Mouse (Mus musculus) CH12F3 (cell line): ENCODE measurements around the gene Tbc1d8.

ENCODE experiments used
- in situ Hi-C: fragments of 300-500 bp; cut with MboI; formaldehyde crosslinking; loops from 2 replicates; pipeline ENCODE4 v1.14.3; 2020; ENCODE audit warnings: low sequenced_read_pairs

Tbc1d8 gene

GRCm38 (mm10) chr1:39399228-39399627 is 79.3 kb downstream of the Tbc1d8 start:
- in situ Hi-C loops, result loop anchor here (10.0 kb wide), 1 partner anchor 106 kb away; no protein-coding TSS in a partner anchor

- in situ Hi-C loops, result loop anchor here (10.0 kb wide), 1 partner anchor 107 kb away; no protein-coding TSS in a partner anchor
Observed at GRCm38 (mm10) chr1:39398284-39398683, 80.3 kb downstream of the Tbc1d8 start.

- in situ Hi-C loops, result loop anchor here (10.0 kb wide), 1 partner anchor 108 kb away; no protein-coding TSS in a partner anchor
Observed at GRCm38 (mm10) chr1:39396347-39396746, 82.2 kb downstream of the Tbc1d8 start.

GRCm38 (mm10) chr1:39394650-39395049 is 83.9 kb downstream of the Tbc1d8 start:
- in situ Hi-C loops, result loop anchor here (10.0 kb wide), 1 partner anchor 110 kb away; no protein-coding TSS in a partner anchor

- in situ Hi-C loops, result loop anchor here (10.0 kb wide), 1 partner anchor 111 kb away; no protein-coding TSS in a partner anchor
Observed at GRCm38 (mm10) chr1:39394096-39394495, 84.5 kb downstream of the Tbc1d8 start.

- in situ Hi-C loops, result loop anchor here (10.0 kb wide), 1 partner anchor 111 kb away; no protein-coding TSS in a partner anchor
Observed at GRCm38 (mm10) chr1:39393217-39393867, 85.2 kb downstream of the Tbc1d8 start.

- in situ Hi-C loops, result loop anchor here (10.0 kb wide), 1 partner anchor 113 kb away; no protein-coding TSS in a partner anchor
Observed at GRCm38 (mm10) chr1:39392189-39392588, 86.4 kb downstream of the Tbc1d8 start.

GRCm38 (mm10) chr1:39391652-39392051 is 86.9 kb downstream of the Tbc1d8 start:
- in situ Hi-C loops, result loop anchor here (10.0 kb wide), 1 partner anchor 113 kb away; no protein-coding TSS in a partner anchor

- in situ Hi-C loops, result no loop called here
Observed at GRCm38 (mm10) chr1:39389338-39389737, 89.2 kb downstream of the Tbc1d8 start.

GRCm38 (mm10) chr1:39388163-39388562 is 90.4 kb downstream of the Tbc1d8 start:
- in situ Hi-C loops, result no loop called here

- in situ Hi-C loops, result no loop called here
Observed at GRCm38 (mm10) chr1:39387497-39387896, 91.1 kb downstream of the Tbc1d8 start.

- in situ Hi-C loops, result no loop called here
Observed at GRCm38 (mm10) chr1:39386456-39386855, 92.1 kb downstream of the Tbc1d8 start.

GRCm38 (mm10) chr1:39384914-39385313 is 93.6 kb downstream of the Tbc1d8 start:
- in situ Hi-C loops, result no loop called here

GRCm38 (mm10) chr1:39381017-39381416 is 97.5 kb downstream of the Tbc1d8 start:
- in situ Hi-C loops, result no loop called here

- in situ Hi-C loops, result no loop called here
Observed at GRCm38 (mm10) chr1:39379021-39379420, 99.5 kb downstream of the Tbc1d8 start.

- in situ Hi-C loops, result no loop called here
Observed at GRCm38 (mm10) chr1:39378540-39378939, 100.0 kb downstream of the Tbc1d8 start.

GRCm38 (mm10) chr1:39376726-39377240 is 101.8 kb downstream of the Tbc1d8 start:
- in situ Hi-C loops, result no loop called here

GRCm38 (mm10) chr1:39376121-39376520 is 102.4 kb downstream of the Tbc1d8 start:
- in situ Hi-C loops, result no loop called here

GRCm38 (mm10) chr1:39374231-39374809 is 104.2 kb downstream of the Tbc1d8 start:
- in situ Hi-C loops, result no loop called here

- in situ Hi-C loops, result no loop called here
Observed at GRCm38 (mm10) chr1:39373378-39373777, 105.2 kb downstream of the Tbc1d8 start.

- in situ Hi-C loops, result no loop called here
Observed at GRCm38 (mm10) chr1:39372220-39372843, 106.2 kb downstream of the Tbc1d8 start.
